Mouse (Mus musculus) megakaryocyte, embryonic 14.5 days (primary cell): ENCODE results near the gene Picalm. TPM values are rescaled to one million over a fixed set of nuclear protein-coding genes. Genes with fewer than 3 reads are reported as not detected.
A peak's percentile ranks its signal among the peaks of the same experiment; 100 is the strongest.

Experiments
- H3K27me3 ChIP-seq: replicated peaks from 2 replicates; pipeline ENCODE3; 2012; ENCODE audit warnings: inconsistent platforms
- H3K36me3 ChIP-seq: replicated peaks from 2 replicates; pipeline ENCODE3; 2012; ENCODE audit warnings: low read length, inconsistent platforms, mixed read lengths
- H3K4me1 ChIP-seq: 2 replicates; pipeline ENCODE4 v1.6.1; 2012; ENCODE audit warnings: inconsistent platforms
- H3K4me3 ChIP-seq: replicated peaks from 2 replicates; pipeline ENCODE3; 2012; ENCODE audit warnings: moderate library complexity, mild to moderate bottlenecking, inconsistent platforms
- H3K9me3 ChIP-seq: 2 replicates; pipeline ENCODE4 v1.6.1; 2012; ENCODE audit warnings: inconsistent platforms
- FLI1 ChIP-seq: IDR thresholded peaks from 2 replicates; pipeline ENCODE4 v1.6.1; 2012; ENCODE audit warnings: low read length, inconsistent platforms, mixed read lengths
- GATA1 ChIP-seq: IDR thresholded peaks from 3 replicates; pipeline ENCODE4 v1.6.1; 2012; ENCODE audit warnings: mixed read lengths, low read length, inconsistent platforms, borderline replicate concordance
- polyA plus RNA-seq: library from polyadenylated mRNA; stranded (reverse); fragments of >175 nt; gene quantifications from 2 replicates; pipeline ENCODE4 v1.2.3, GENCODE M21; 2012; ENCODE audit warnings: low replicate concordance; ENCODE audit not compliant: insufficient read depth

Picalm gene
- polyA plus RNA-seq, 1 experiment = 47.5 TPM

DNA sequence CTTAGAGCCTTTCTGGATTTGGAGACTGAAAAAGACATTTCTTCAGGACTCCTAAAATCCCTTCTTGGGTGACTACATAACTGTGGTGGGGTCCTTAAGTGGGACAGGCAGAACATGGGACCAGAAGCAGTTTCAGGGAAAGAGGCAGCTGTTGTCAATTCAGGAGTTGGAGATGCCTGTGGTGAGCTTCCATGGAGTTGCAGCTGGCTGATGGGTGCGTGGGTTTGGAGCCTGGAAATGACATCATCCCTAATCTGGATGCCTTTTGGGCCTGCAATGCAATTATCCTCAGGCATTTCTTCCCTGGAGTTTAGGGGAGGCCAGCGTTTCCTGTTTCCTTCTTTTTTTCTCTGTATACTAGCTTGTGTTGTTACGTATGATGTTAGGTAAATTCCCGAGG is 103.9 kb downstream of the Picalm start:
- H3K27me3 ChIP-seq = no peaks in the 10 kb centered on the region
- TF ChIP-seq FLI1 = no peak
- no peak for TF ChIP-seq GATA1
- peak overlapping the region; percentile 14 for H3K4me3 ChIP-seq
- H3K9me3 ChIP-seq = no peaks in the 10 kb centered on the region
- peaks cover 73% of the 10 kb centered on the region for H3K4me1 ChIP-seq
- no peaks in the 10 kb centered on the region for H3K36me3 ChIP-seq

DNA sequence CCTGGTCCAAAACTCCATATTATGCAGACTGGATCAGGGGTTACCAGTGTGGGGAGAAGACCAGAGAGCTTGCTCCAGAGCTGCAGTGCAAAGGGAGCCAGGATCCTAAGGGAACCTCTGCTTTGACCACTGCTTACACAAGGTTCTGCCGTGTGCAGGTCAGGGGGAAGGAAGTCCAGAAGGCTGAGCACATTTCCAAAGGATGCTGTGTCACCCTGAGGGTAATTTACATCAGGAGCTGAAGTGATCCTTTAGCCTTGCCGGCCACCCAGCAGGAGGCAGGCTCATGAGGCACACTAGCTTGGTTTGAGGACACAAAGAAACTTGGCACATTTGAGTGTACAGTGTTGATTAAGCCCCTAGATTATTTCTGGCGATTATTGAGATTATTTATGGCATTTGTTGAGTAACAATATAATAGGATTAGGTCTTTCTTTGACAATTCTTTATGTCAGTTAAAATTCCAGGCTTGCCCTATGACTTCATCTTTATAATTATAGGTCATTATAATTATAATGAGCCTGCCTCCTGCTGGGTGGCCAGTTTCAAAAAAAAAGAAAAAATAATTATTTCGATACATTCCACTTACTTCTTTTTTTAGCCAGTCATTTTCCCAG is 106.4 kb downstream of the Picalm start:
- H3K36me3 ChIP-seq = no peaks in the 10 kb centered on the region
- H3K4me3 ChIP-seq = no peak overlapping the region
- no peak for TF ChIP-seq GATA1
- TF ChIP-seq FLI1 = no peak
- peaks cover 65% of the 10 kb centered on the region for H3K4me1 ChIP-seq
- no peaks in the 10 kb centered on the region for H3K27me3 ChIP-seq
- no peaks in the 10 kb centered on the region for H3K9me3 ChIP-seq

DNA sequence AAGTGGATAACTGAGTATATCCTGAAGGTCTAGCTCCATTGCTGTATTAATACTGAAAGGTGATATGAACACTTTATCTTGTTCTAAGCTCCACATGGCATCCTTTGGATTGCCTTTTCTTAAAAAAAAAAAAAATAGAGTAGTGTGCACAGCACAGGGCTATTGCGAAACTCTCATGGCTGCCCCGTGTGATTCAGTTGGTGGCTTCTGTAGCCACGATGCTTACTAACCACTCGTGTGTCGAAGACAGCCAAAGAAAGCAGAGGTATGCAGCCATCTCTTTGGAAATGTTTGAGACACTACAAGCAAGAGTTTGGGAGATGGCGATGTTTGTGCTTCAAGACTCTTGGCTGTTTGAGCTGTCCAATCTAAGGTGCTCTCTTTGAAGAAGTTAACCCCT is 113.1 kb downstream of the Picalm start:
- Histone ChIP-seq H3K4me1 (peaks cover 70% of the 10 kb centered on the region), H3K9me3 (peaks cover 8% of the 10 kb centered on the region), H3K36me3 (peaks cover 15% of the 10 kb centered on the region), H3K27me3 (no peaks in the 10 kb centered on the region), H3K4me3 (no peak overlapping the region)
- TF ChIP-seq FLI1 (no peak), GATA1 (no peak)

- H3K9me3 ChIP-seq = peaks cover 8% of the 10 kb centered on the region
- peaks cover 15% of the 10 kb centered on the region for H3K36me3 ChIP-seq
- TF ChIP-seq FLI1 (no peak), GATA1 (peak; percentile 29; the same call in 1 of the 3 replicates)
- peak overlapping the region; percentile 46 for H3K4me3 ChIP-seq
- H3K27me3 ChIP-seq = no peaks in the 10 kb centered on the region
- peaks cover 66% of the 10 kb centered on the region for H3K4me1 ChIP-seq
Measured at GRCm38 (mm10) chr7:90243643-90244042, 113.6 kb downstream of the Picalm start.

DNA sequence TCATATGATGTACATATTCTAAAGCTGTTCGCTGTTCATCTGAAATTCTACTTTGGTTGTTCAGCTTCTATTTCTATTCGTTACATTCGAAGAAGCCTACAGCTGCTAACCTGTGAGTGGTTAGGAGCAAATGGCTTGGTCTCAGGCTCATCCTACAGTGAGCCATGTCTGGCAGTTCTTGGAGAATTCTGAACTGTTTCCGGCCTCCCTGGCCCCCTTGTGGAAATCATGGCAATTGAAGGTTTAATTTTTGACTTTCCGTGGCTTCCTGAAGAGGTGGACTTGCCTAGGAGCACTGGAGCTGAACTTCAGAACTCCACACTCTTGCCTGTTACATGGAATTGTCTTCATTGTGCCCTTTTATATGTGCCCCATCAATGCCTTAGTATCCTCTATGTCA is 122.9 kb downstream of the Picalm start:
- H3K36me3 ChIP-seq = no peaks in the 10 kb centered on the region
- no peak overlapping the region for H3K4me3 ChIP-seq
- no peaks in the 10 kb centered on the region for H3K9me3 ChIP-seq
- peaks cover 43% of the 10 kb centered on the region for H3K4me1 ChIP-seq
- no peak for TF ChIP-seq GATA1
- no peak for TF ChIP-seq FLI1
- no peaks in the 10 kb centered on the region for H3K27me3 ChIP-seq

DNA sequence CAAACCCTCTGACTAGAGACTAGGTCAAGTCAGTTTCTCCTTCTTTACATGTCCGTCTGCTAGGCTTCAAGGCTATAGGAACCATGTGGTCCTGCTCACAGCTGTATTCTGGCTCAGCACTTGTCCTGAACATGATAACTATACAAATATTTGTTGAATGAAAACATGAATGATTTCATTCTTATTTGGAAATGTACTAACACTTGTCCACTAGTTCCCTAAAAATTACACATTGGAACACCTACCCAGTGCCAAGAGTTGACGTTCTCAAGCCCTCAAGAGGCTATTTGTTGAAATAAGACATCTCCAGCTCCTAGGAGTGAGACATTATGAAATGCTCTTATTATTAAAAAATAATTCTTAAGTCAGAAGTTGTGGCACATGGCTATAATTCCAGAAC is 128.7 kb downstream of the Picalm start:
- no peaks in the 10 kb centered on the region for H3K36me3 ChIP-seq
- H3K4me3 ChIP-seq = no peak overlapping the region

GRCm38 (mm10) chr7:90259899-90260298 is 129.9 kb downstream of the Picalm start:
- H3K4me1 ChIP-seq = peaks cover 47% of the 10 kb centered on the region
- H3K36me3 ChIP-seq = no peaks in the 10 kb centered on the region
- no peaks in the 10 kb centered on the region for H3K27me3 ChIP-seq
- H3K9me3 ChIP-seq = no peaks in the 10 kb centered on the region
- no peak overlapping the region for H3K4me3 ChIP-seq
- no peak for TF ChIP-seq GATA1
- TF ChIP-seq FLI1 = no peak

More for the DNA sequence above, 128.7 kb downstream of the Picalm start:
- H3K9me3 ChIP-seq = no peaks in the 10 kb centered on the region
- H3K27me3 ChIP-seq = no peaks in the 10 kb centered on the region
- TF ChIP-seq FLI1 = no peak
- TF ChIP-seq GATA1 = no peak
- H3K4me1 ChIP-seq = peaks cover 51% of the 10 kb centered on the region

- no peak overlapping the region for H3K4me3 ChIP-seq
Measured at GRCm38 (mm10) chr7:90261902-90262599, 132.0 kb downstream of the Picalm start.

More at GRCm38 (mm10) chr7:90261902-90262599, 132.0 kb downstream of the Picalm start:
- Histone ChIP-seq H3K36me3 (no peaks in the 10 kb centered on the region), H3K27me3 (peaks cover 3% of the 10 kb centered on the region), H3K9me3 (no peaks in the 10 kb centered on the region), H3K4me1 (peaks cover 59% of the 10 kb centered on the region)
- no peak for TF ChIP-seq GATA1
- TF ChIP-seq FLI1 = no peak

Other genes with a start within 250 kb of the Picalm start
- not detected in 2 replicates for gene Ccdc81, start 226.6 kb upstream of the Picalm start, polyA plus RNA-seq
- 13.0 and 27.7 TPM in 2 replicates for gene Hikeshi, start 189.0 kb upstream of the Picalm start, polyA plus RNA-seq
- 23.9 and 39.5 TPM in 2 replicates for gene Eed, start 149.2 kb upstream of the Picalm start, polyA plus RNA-seq
- not detected in 2 replicates for gene Ccdc83, start 135.6 kb downstream of the Picalm start, polyA plus RNA-seq
- gene Sytl2, start 172.0 kb downstream of the Picalm start, polyA plus RNA-seq = 0.37 and 0.84 TPM in 2 replicates